Mouse (Mus musculus) intestine, embryonic 14.5 days (tissue): ENCODE measurements around the gene Nfatc2ip. TPM values are rescaled to one million over a fixed set of nuclear protein-coding genes. Genes with fewer than 3 reads are reported as not detected.
"Not testable (repeated sequence)": the region's sequence is repeated elsewhere in the genome, so short reads cannot be mapped to it uniquely, and the experiment has no call there.

Experiments used
- ATAC-seq: fragments of 200-750 bp; cut with Nextera tagmentation; replicated peaks from 2 replicates; pipeline ENCODE4 v1.8.0; 2017; ENCODE audit warnings: low read depth, moderate number of reproducible peaks, moderate TSS enrichment, moderate library complexity; ENCODE audit not compliant: low FRiP score, low TSS enrichment
- DNase-seq: peaks from one replicate; pipeline ENCODE4 v3.0.0-alpha.2; 2018; ENCODE audit warnings: low spot score
- H3K27ac ChIP-seq: fragments of 300-500 bp; sonication (generic); 2 replicates; pipeline ENCODE4 v1.5.1; 2014; ENCODE audit warnings: low read depth, mild to moderate bottlenecking, control low read depth
- H3K27me3 ChIP-seq: fragments of 300-500 bp; sonication (generic); replicated peaks from 2 replicates; pipeline ENCODE4 v1.6.1; 2014; ENCODE audit warnings: low read length, control low read depth; ENCODE audit not compliant: control insufficient read depth, insufficient read depth
- H3K36me3 ChIP-seq: fragments of 300-500 bp; sonication (generic); 2 replicates; pipeline ENCODE4 v1.6.1; 2014; ENCODE audit warnings: low read length, control low read depth; ENCODE audit not compliant: control insufficient read depth, insufficient read depth
- H3K4me1 ChIP-seq: fragments of 300-500 bp; sonication (generic); replicated peaks from 2 replicates; pipeline ENCODE4 v1.6.1; 2014; ENCODE audit warnings: low read length, control low read depth, mixed read lengths; ENCODE audit not compliant: control insufficient read depth, insufficient read depth
- H3K4me2 ChIP-seq: fragments of 300-500 bp; sonication (generic); 2 replicates; pipeline ENCODE4 v1.6.1; 2014; ENCODE audit warnings: low read length
- H3K4me3 ChIP-seq: fragments of 300-500 bp; sonication (generic); 2 replicates; pipeline ENCODE4 v1.5.1; 2014; ENCODE audit warnings: low read depth, low read length, control low read depth, mixed read lengths
- H3K9ac ChIP-seq: fragments of 300-500 bp; sonication (generic); 2 replicates; pipeline ENCODE4 v1.6.1; 2014; ENCODE audit warnings: mild to moderate bottlenecking, low read length
- H3K9me3 ChIP-seq: fragments of 300-500 bp; sonication (generic); 2 replicates; pipeline ENCODE4 v1.6.1; 2016; ENCODE audit warnings: low read length, control low read depth; ENCODE audit not compliant: control insufficient read depth
- whole genome bisulfite sequencing: fragments of 180-500 bp; shearing (Covaris S2); extraction: QIAGEN DNeasy Blood & Tissue Kit; methylation state at CpG from one replicate; pipeline ENCODE4 v1.1.7; 2014; 5-methylcytosine and 5-hydroxymethylcytosine counted together
- polyA plus RNA-seq: library from polyadenylated mRNA; unstranded; fragments of >200 nt; fragmentation: Nextera tagmentation; extraction: Ambion mirVana; gene quantifications from 2 replicates; pipeline ENCODE4 v1.2.1, GENCODE M21; 2014

Gene Nfatc2ip
- polyA plus RNA-seq, 1 experiment from 2014 or later = 2.3 TPM

DNA sequence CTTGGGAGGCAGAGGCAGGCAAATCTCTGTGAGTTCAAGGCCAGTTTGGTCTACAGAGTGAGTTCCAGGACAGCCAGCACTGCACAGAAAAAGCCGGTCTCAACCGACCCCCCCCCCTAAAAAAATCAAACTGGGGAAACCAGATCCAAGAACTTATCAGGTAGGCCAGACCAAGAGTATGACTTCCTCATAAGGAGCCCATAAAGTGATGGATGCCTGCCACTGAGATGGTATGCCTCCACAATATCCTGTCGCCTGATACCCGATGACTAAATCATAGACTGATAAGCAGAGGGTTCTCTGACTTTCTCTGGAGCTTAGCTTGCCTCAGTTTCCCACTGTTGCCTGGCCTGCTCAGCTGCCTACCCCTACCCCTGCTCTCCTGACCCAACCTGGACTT lies 1.3 kb upstream of the Nfatc2ip start:
- Histone ChIP-seq H3K27ac (no peak overlapping the region), H3K4me3 (no peak overlapping the region), H3K9me3 (no peaks in the 10 kb centered on the region), H3K4me2 (no peak overlapping the region), H3K9ac (no peak overlapping the region), H3K4me1 (no peaks in the 10 kb centered on the region; the same call in 1 of the 2 replicates), H3K36me3 (no peaks in the 10 kb centered on the region), H3K27me3 (no peaks in the 10 kb centered on the region)
- no peak for DNase-seq
- 91% methylated on average over 4 of the region's 4 CpGs for WGBS
- no peak for ATAC-seq

DNA sequence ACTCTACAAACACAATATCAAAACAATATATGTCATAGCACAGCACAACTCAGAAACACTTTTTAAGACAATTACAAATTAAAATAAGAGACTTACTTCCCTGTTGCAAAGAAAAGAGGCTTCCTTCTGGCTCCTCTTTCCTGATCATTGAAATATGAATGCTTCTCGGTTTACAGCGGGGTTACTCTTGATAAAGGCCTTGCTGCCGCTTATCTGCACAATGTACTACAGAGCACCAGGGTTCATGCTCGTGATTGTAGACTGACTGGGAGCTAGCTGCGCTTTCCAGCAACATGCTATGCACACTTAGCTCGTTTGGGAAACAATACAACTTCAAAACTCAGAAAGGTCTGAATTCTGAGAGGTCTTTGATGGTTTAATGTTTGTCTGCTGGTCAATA lies 684 bp upstream of the Nfatc2ip start:
- no peak for ATAC-seq
- WGBS = 59% methylated on average over 6 of the region's 6 CpGs
- Histone ChIP-seq H3K4me1 (no peaks in the 10 kb centered on the region; the same call in 1 of the 2 replicates), H3K4me2 (peak overlapping the region; percentile 40), H3K27me3 (no peaks in the 10 kb centered on the region), H3K4me3 (no peak overlapping the region), H3K27ac (no peak overlapping the region), H3K9ac (peak overlapping the region; percentile 34; the same call in 1 of the 2 replicates), H3K36me3 (no peaks in the 10 kb centered on the region), H3K9me3 (no peaks in the 10 kb centered on the region)
- DNase-seq = no peak

DNA sequence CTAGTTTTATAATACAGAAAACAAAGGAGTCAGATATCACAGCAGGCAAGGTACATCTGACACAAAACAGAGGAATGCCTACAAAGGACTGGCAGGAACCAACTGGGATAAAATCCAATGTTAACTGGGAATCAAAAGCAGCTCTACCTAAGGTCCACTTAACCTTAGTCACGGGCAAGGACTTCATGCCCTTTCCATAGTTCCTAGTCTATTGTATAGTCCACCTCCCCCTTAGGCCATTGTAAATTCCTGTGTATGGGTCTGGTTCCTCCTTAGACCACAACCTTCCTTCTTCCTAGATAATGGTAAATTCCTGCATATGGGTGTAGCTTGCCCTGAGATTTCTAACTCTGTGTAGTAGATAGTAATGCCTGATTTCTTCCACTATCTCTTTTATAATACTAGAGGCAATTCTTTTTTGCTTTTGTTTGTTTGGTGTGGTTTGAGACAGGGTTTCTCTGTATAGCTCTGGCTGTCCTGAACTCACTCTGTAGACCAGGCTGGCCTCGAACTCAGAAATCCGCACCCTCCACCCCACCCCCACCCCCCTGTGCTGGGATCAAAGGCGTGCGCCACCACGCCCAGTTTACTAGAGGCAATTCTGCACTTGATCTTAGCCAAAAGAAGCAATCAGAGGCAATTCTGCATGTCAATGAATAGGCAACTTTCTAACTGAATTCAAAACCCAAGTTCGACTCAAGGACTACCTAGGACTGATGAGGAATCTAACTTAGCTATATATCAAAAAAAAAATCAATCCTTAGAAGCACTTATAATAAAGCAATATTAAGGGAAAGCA lies 4.3 kb downstream of the Nfatc2ip start:
- H3K27me3 ChIP-seq, H3K4me3 ChIP-seq, H3K4me1 ChIP-seq, H3K9ac ChIP-seq, H3K9me3 ChIP-seq, H3K27ac ChIP-seq, ATAC-seq, DNase-seq, H3K4me2 ChIP-seq: not testable (repeated sequence)
- WGBS = 91% methylated on average over 7 of the region's 7 CpGs
- peaks cover 36% of the 10 kb centered on the region for H3K36me3 ChIP-seq

DNA sequence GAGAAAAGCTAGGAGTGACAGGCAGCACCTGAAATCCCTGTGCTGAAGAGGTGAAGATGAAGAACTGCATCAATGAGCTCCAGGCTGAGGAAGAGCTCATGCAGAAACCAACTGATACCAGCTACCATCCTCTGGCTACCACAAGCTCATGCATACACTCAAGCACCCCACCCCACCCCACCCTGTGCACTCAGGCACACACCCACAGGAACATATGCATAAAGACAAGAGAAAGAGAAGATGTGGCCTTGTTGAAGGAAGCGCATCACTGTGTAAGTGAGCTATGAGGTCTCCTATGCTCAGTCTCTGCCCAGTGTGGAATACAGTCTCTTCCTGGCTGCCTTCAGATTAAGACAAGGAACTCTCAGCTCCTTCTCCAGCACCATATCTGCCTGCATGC lies 8.4 kb downstream of the Nfatc2ip start:
- Histone ChIP-seq H3K4me3 (no peak overlapping the region), H3K27me3 (no peaks in the 10 kb centered on the region), H3K4me2 (no peak overlapping the region), H3K27ac (no peak overlapping the region), H3K4me1 (no peaks in the 10 kb centered on the region), H3K9me3 (no peaks in the 10 kb centered on the region), H3K9ac (no peak overlapping the region), H3K36me3 (peaks cover 55% of the 10 kb centered on the region)
- DNase-seq (no peak), ATAC-seq (no peak)
- WGBS = 96% methylated on average over 1 of the region's 1 CpGs

DNA sequence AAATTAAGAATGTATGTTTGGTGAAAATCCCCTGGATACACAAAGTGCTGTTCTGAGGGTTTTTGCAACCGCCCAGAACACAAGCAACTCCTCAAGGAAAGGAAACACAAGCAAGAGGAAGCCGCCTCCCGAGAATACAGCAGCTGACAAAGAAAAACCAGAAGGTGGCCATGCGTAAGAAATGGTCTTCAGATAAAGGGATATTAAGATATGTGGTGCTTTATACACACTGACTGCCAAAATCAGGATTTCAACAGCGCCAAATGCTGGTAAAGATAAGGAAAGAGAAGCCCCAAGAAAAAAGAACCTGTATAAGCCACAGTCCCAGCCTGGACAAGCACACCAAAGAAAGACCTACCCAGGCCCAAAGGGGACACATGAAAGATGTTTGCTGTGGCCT lies 13.0 kb downstream of the Nfatc2ip start:
- ATAC-seq = no peak
- H3K4me2 ChIP-seq = no peak overlapping the region
- WGBS = 86% methylated on average over 5 of the region's 5 CpGs
- H3K4me1 ChIP-seq = no peaks in the 10 kb centered on the region
- peaks cover 29% of the 10 kb centered on the region for H3K36me3 ChIP-seq
- H3K27ac ChIP-seq = no peak overlapping the region
- H3K27me3 ChIP-seq = no peaks in the 10 kb centered on the region
- no peak for DNase-seq
- H3K9ac ChIP-seq = no peak overlapping the region
- no peak overlapping the region for H3K4me3 ChIP-seq
- no peaks in the 10 kb centered on the region for H3K9me3 ChIP-seq

DNA sequence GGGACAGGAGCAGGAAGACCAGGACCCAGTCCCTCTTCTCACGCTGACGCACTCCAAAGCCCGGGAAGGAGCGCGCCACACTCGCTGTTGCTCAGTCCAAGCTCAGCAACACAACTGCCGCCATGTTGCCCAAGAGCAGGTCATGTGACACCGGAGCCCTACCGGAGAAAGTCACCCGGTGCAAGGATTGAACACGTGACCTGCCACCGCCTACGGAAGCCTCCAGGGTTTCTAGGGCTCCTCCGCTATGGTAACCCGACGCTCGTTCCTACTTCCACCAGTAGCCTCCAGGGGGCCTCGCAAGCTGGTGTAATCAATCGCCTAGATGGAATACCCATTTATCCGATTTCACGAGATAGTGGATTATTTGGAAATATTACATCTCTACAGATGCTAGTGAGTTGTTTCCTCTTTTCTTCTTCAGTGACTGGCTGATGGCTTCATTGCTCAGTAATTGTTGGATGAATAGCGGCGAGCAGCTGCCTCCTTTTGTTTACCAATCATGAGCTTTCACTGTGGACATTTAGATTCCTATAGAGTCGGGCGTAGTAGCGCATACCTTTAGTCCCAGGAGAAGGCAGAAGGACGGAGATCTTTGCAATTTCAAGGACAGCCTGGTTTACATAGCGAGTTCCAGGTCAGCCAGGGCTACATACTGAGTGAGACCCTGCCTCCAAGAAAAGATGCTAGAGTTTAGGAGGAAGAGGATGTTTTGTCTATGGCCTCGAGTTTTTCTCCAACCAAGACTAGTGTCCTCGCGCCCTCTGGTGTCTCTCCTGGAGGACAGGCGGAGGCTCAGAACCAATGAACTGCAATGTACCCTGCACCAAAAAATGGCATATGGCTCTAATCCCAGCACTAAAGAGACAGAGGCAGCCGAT lies 19.0 kb downstream of the Nfatc2ip start, which contains the start of gene Spns1:
Gene Spns1 (minus strand): TSS at position 173 of the 881 bp plus-strand sequence.
- DNase-seq (peak; percentile 93), ATAC-seq (peak; percentile 98)
- Histone ChIP-seq H3K4me3 (peak within 1 kb of the TSS; percentile 97), H3K9ac (peak within 1 kb of the TSS; percentile 80), H3K27me3 (no peaks in the 10 kb centered on the region), H3K36me3 (peaks cover 20% of the 10 kb centered on the region), H3K27ac (peak within 1 kb of the TSS; percentile 44; the same call in 1 of the 2 replicates), H3K4me2 (peak within 1 kb of the TSS; percentile 99), H3K4me1 (peaks cover 6% of the 10 kb centered on the region), H3K9me3 (no peaks in the 10 kb centered on the region)
- under 1% methylated on average over 33 of the region's 33 CpGs for WGBS

DNA sequence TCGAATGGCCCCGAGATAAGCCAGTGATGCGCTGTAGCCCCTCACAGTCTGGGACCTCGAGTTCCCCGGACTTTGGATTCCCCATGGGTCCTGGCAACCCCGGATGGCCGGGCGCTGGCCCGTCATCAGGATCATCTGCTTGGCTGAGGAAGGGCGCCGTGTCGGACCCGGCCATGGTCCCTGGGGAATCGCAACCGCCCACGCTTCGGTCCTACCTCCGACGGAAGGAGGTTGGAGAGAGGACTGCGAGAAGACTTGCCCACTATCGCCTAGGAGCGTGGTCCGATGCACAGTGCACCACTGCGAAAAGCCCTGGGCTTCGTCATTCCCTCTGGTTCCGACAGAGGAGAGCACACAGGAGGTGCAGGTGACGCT lies 19.6 kb downstream of the Nfatc2ip start:
- Histone ChIP-seq H3K27ac (no peak overlapping the region; the same call in 1 of the 2 replicates), H3K36me3 (peaks cover 26% of the 10 kb centered on the region), H3K4me2 (peak overlapping the region; percentile 99), H3K9ac (peak overlapping the region; percentile 80), H3K27me3 (no peaks in the 10 kb centered on the region), H3K4me3 (peak overlapping the region; percentile 97), H3K4me1 (peaks cover 6% of the 10 kb centered on the region), H3K9me3 (no peaks in the 10 kb centered on the region)
- no peak for DNase-seq
- 2% methylated on average over 27 of the region's 27 CpGs for WGBS
- ATAC-seq = peak; percentile 76

DNA sequence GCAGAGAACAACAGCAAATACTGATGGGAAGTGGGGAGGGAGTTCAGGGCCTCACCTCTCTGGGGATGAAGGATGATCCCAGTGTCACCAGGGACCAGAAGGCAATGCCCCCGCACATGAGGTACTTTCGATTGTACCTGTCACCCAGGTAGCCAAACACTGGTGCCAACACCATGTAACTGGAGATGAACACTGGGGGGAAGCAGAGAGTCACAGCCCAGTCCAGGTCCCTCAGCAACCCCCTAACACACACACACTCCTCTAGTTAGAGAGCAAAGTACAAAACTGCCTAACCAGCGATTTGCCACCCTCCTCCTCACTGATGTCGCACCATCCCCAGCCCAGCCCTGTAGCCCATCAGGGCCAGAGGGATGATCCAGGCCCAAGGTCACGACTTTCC lies 21.5 kb downstream of the Nfatc2ip start:
- no peak overlapping the region for H3K9ac ChIP-seq
- H3K27ac ChIP-seq = no peak overlapping the region
- peaks cover 6% of the 10 kb centered on the region for H3K4me1 ChIP-seq
- no peak for ATAC-seq
- H3K27me3 ChIP-seq = no peaks in the 10 kb centered on the region
- no peak overlapping the region for H3K4me2 ChIP-seq
- 76% methylated on average over 5 of the region's 5 CpGs for WGBS
- H3K9me3 ChIP-seq = no peaks in the 10 kb centered on the region
- no peak overlapping the region for H3K4me3 ChIP-seq
- H3K36me3 ChIP-seq = peaks cover 43% of the 10 kb centered on the region
- DNase-seq = no peak
